Mouse (Mus musculus) stomach, embryonic 16.5 days (tissue): ENCODE results near the gene Zbtb16. TPM values are rescaled to one million over a fixed set of nuclear protein-coding genes. Genes with fewer than 3 reads are reported as not detected.

Source experiments
- ATAC-seq: fragments of 200-750 bp; cut with Nextera tagmentation; 2 replicates; pipeline ENCODE4 v1.8.0; 2017; ENCODE audit warnings: moderate number of reproducible peaks, moderate TSS enrichment; ENCODE audit not compliant: insufficient read depth, low FRiP score
- H3K27ac ChIP-seq: fragments of 300-500 bp; sonication (generic); 2 replicates; pipeline ENCODE4 v1.5.1; 2014; ENCODE audit warnings: low read length
- H3K27me3 ChIP-seq: fragments of 300-500 bp; sonication (generic); 2 replicates; pipeline ENCODE4 v1.6.1; 2014; ENCODE audit warnings: low read length, control low read depth, mixed read lengths; ENCODE audit not compliant: control insufficient read depth, insufficient read depth
- H3K36me3 ChIP-seq: fragments of 300-500 bp; sonication (generic); 2 replicates; pipeline ENCODE4 v1.6.1; 2014; ENCODE audit warnings: low read length; ENCODE audit not compliant: control insufficient read depth, insufficient read depth
- H3K4me1 ChIP-seq: fragments of 300-500 bp; sonication (generic); 2 replicates; pipeline ENCODE4 v1.6.1; 2014; ENCODE audit warnings: low read length, control low read depth, mixed read lengths; ENCODE audit not compliant: control insufficient read depth, insufficient read depth
- H3K4me2 ChIP-seq: fragments of 300-500 bp; sonication (generic); 2 replicates; pipeline ENCODE4 v1.6.1; 2014; ENCODE audit warnings: low read depth, low read length, mixed read lengths
- H3K4me3 ChIP-seq: fragments of 300-500 bp; sonication (generic); replicated peaks from 2 replicates; pipeline ENCODE4 v1.5.1; 2014; ENCODE audit warnings: mild to moderate bottlenecking, low read length
- H3K9ac ChIP-seq: fragments of 300-500 bp; sonication (generic); 2 replicates; pipeline ENCODE4 v1.6.1; 2014; ENCODE audit warnings: low read length
- H3K9me3 ChIP-seq: fragments of 300-500 bp; sonication (generic); replicated peaks from 2 replicates; pipeline ENCODE4 v1.6.1; 2016; ENCODE audit warnings: low read length, control low read depth; ENCODE audit not compliant: control insufficient read depth
- WGBS: fragments of 180-500 bp; shearing (Covaris S2); extraction: QIAGEN DNeasy Blood & Tissue Kit; methylation state at CpG from one replicate; pipeline ENCODE4 v1.1.7; 2014; 5-methylcytosine and 5-hydroxymethylcytosine counted together
- polyA plus RNA-seq: library from polyadenylated mRNA; unstranded; fragments of >200 nt; fragmentation: Nextera tagmentation; extraction: Ambion mirVana; gene quantifications from 2 replicates; pipeline ENCODE4 v1.2.1, GENCODE M21; 2015

The Zbtb16 gene
- polyA plus RNA-seq, 1 experiment from 2014 or later = 5.1 TPM

DNA sequence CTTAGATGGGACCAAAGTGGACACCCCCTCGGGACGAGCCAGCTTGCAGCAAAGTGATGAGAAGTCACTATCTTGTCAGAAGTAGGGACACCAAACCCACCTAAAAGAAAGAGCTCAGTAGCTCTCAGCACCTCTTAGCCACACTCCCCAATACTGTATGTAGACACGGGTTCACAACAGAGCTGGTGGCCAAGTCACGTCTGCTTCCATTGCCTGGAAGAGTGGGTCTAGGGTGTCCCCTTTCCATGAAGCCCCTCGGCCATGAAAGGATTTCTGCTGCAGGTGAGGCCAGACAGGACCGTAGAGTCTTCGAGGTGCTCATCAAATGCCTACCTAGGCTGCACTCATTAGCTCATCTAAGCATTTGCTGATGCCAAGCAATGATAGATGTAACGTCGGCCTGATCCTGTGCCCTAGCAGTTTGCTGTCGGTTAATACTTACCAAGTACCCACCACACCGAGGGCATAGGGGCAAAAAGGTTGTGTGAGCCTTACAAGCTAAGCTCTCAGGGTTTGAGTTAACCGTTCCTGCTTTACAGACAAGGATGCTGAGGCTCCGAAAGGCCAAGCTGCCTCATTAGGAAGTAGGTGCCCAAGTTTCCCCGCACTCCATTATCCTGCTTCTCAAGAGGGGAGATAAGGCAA is 94.5 kb downstream of the Zbtb16 start:
- Histone ChIP-seq H3K9me3 (no peaks in the 10 kb centered on the region), H3K9ac (no peak overlapping the region), H3K4me2 (no peak overlapping the region), H3K4me1 (peaks cover 36% of the 10 kb centered on the region), H3K27me3 (no peaks in the 10 kb centered on the region), H3K27ac (no peak overlapping the region), H3K36me3 (no peaks in the 10 kb centered on the region), H3K4me3 (no peak overlapping the region)
- WGBS = 92% methylated on average over 14 of the region's 14 CpGs
- ATAC-seq = no peak

DNA sequence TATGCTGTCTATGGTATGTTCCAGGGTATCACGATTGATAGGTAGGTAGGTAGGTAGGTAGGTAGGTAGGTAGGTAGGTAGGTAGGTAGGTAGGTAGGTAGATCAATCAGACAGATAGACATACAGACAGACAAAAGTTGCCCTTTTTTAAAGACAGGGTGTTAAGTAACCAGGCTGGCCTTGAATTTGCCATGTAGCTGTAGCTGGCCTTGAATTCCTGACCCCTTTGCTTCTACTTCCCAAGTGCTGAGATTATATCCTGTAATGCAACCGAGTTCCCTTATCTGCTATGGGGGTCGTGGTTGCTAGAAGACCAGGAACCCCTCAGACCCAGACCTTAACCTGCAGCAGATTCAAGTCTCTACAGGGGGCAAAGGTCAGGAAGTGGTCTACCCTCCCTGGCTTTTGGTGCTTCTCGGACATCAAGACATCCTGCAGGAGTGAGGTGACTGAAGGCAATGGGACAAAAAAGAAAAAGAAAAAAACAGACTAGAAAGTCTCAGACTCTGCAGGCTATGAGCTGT is 95.2 kb downstream of the Zbtb16 start:
- Histone ChIP-seq H3K4me3 (no peak overlapping the region), H3K4me2 (0 out of 2 replicates have a peak overlapping the region, but pooled peaks have one; percentile 41), H3K27ac (peak overlapping the region; percentile 78), H3K27me3 (no peaks in the 10 kb centered on the region), H3K9ac (peak overlapping the region; percentile 55; the same call in 1 of the 2 replicates), H3K36me3 (no peaks in the 10 kb centered on the region), H3K4me1 (peaks cover 43% of the 10 kb centered on the region), H3K9me3 (no peaks in the 10 kb centered on the region)
- WGBS = 55% methylated on average over 4 of the region's 4 CpGs
- no peak for ATAC-seq

DNA sequence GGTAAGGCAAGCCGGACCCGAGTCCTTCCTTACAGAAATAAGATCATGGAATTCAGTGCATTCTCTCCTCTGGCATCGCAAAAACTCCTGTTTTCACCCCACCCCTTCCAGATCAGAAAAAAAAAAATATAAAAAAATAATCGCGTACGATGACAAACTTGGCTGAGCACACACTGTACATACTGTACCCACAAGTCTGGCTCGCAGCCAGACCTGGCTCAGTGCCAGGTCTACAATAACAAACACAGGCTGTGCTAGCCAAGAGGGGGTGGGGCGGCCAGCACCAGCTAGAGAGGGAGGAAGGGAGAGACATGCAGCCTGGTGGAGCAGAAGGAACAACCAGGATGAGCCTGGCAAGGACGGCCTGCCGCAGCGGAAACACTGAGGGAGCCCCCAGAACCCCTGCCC is 95.9 kb downstream of the Zbtb16 start:
- Histone ChIP-seq H3K9ac (peak overlapping the region; percentile 55), H3K36me3 (no peaks in the 10 kb centered on the region), H3K4me1 (peaks cover 45% of the 10 kb centered on the region), H3K27me3 (no peaks in the 10 kb centered on the region), H3K9me3 (no peaks in the 10 kb centered on the region), H3K4me2 (peak overlapping the region; percentile 46), H3K4me3 (no peak overlapping the region), H3K27ac (peak overlapping the region; percentile 78)
- 7% methylated on average over 11 of the region's 11 CpGs for WGBS
- peak; percentile 93 for ATAC-seq

DNA sequence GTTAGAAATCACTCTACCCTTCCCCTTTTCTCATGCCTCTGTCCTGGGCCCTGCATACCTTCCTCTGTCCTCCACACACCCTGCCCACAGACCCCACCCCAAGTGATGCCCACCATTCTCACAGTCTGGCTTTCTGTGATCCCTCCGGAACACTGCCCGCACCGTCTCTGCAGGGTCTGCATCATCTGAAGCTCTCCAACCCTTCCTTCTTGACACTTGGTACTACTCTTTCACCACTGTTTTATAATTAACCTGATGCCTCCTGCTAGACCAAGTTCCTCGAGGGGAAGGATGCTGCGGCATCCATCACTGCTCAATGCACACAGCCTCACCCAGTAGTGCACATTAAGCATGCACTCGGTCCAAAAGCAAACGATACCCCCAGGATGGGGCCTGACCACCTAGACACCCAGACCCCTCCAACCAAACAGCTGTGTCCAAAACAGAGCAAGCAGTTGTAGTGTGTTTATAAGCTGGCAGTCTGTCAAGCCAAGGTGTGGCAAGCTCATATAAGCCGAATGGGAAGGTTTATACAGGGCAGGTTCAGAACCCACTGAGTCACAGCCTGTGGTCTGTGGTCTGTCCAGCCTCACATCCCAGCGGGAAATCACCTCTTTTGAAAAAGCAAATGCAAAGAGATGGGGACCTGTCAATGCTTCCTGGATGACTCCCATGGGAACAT is 97.1 kb downstream of the Zbtb16 start:
- H3K9me3 ChIP-seq = no peaks in the 10 kb centered on the region
- no peaks in the 10 kb centered on the region for H3K36me3 ChIP-seq
- no peak overlapping the region for H3K9ac ChIP-seq
- ATAC-seq = no peak
- 80% methylated on average over 9 of the region's 9 CpGs for WGBS
- H3K4me1 ChIP-seq = peaks cover 41% of the 10 kb centered on the region
- peak overlapping the region; percentile 86 for H3K27ac ChIP-seq
- no peaks in the 10 kb centered on the region for H3K27me3 ChIP-seq
- no peak overlapping the region for H3K4me2 ChIP-seq
- H3K4me3 ChIP-seq = no peak overlapping the region

DNA sequence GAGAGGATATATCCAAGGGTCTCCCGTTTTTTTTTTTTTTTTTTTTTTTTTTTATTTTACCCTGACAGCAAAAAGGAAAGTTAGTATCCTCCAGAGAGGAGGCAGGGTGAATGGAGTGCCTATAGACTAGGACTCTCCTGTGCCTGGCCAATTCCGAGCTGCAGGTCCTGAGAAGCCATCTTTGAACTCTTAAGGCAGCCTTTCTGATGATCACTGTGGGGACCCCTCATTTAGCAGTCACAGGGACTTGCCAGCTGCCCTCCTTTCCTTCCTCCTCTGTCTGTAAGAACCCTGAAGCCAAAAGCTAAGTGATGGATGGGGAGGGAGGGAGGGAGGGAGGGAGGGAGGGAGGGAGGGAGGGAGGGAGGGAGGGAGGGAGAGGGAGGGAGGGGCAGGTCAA is 98.1 kb downstream of the Zbtb16 start:
- Histone ChIP-seq H3K9me3 (no peaks in the 10 kb centered on the region), H3K27ac (peak overlapping the region; percentile 86), H3K4me3 (no peak overlapping the region), H3K4me1 (peaks cover 46% of the 10 kb centered on the region), H3K4me2 (peak overlapping the region; percentile 29; the same call in 1 of the 2 replicates), H3K27me3 (no peaks in the 10 kb centered on the region), H3K36me3 (no peaks in the 10 kb centered on the region), H3K9ac (no peak overlapping the region)
- no peak for ATAC-seq
- WGBS = 23% methylated on average over 2 of the region's 2 CpGs

DNA sequence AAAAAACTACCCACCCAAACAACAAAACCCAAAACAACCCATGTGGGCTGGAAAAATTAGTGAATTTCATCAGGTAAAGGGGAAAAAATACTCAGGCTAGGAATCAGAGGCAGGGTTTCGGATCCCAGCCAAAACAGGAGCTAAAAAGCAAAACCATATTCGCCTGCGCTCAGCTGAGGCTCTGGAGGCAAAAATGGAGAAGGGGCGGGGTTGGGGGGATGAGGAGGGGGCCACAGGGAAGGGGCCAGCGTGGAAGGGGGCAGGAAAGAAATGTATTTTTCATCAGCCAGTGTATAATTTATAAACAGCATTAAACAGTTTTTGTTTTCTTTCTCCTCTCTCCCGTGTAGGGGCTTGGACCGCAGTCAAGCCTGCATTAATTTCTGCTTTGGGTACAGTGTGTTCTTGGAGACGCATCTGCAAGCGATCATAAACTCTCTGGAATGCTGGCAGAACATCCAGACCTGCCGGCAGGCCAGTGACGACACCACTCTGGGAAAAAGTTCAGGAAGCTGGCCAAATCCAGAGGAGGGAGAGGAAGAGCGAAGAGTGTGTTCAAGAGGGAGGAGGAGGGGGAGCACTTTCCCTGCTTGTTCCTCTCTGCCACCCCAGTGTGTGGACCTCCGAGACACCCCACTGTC is 98.7 kb downstream of the Zbtb16 start:
- peak overlapping the region; percentile 45 for H3K4me2 ChIP-seq
- H3K9me3 ChIP-seq = no peaks in the 10 kb centered on the region
- WGBS = 28% methylated on average over 13 of the region's 13 CpGs
- H3K4me1 ChIP-seq = peaks cover 50% of the 10 kb centered on the region
- peak overlapping the region; percentile 46; the same call in 1 of the 2 replicates for H3K9ac ChIP-seq
- H3K27ac ChIP-seq = peak overlapping the region; percentile 86
- H3K27me3 ChIP-seq = no peaks in the 10 kb centered on the region
- ATAC-seq = peak; percentile 83
- H3K4me3 ChIP-seq = no peak overlapping the region
- no peaks in the 10 kb centered on the region for H3K36me3 ChIP-seq

DNA sequence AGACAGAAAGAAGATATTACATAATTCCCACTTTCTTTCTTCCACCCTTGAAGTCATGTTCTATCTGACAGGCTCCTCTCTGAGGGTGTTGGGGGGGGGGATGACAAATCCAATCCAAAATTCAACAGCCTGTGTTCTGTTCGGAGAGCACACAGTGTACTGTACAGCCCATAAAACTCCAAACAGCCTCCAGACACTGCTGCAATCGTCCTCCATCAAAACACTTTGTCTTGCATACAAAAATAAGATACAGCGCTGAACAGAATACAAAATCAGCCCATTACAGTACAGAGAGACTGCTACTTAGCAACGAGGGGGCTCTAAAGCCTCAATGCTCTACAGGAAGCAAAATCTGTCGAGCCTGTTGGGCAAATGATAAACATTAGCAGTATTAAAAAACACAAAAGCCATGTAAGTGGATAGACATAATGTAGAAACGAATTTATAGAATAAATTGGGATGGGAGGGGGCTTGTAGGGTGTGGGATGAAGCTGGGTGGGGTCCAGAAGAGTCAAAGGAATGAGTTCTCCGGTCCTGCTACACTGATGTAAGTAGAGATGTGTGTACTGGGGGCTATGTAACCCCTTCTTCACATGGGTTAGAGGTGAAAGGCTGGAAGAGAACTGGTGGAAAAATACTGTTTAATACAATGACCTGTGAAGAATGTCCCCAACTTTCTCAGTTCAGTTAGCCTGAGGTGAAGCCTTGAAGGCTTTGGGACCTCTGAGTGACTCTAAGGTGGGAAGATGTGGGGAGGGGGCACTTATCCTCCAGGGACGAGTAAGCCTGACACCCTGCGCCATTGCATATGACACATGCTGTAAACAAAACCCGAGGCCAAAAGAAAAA is 99.4 kb downstream of the Zbtb16 start:
- Histone ChIP-seq H3K36me3 (no peaks in the 10 kb centered on the region), H3K27ac (peak overlapping the region; percentile 86), H3K4me2 (peak overlapping the region; percentile 45), H3K9me3 (no peaks in the 10 kb centered on the region), H3K9ac (peak overlapping the region; percentile 46), H3K4me1 (peaks cover 50% of the 10 kb centered on the region), H3K4me3 (no peak overlapping the region), H3K27me3 (no peaks in the 10 kb centered on the region)
- WGBS = 41% methylated on average over 10 of the region's 10 CpGs
- ATAC-seq = no peak

DNA sequence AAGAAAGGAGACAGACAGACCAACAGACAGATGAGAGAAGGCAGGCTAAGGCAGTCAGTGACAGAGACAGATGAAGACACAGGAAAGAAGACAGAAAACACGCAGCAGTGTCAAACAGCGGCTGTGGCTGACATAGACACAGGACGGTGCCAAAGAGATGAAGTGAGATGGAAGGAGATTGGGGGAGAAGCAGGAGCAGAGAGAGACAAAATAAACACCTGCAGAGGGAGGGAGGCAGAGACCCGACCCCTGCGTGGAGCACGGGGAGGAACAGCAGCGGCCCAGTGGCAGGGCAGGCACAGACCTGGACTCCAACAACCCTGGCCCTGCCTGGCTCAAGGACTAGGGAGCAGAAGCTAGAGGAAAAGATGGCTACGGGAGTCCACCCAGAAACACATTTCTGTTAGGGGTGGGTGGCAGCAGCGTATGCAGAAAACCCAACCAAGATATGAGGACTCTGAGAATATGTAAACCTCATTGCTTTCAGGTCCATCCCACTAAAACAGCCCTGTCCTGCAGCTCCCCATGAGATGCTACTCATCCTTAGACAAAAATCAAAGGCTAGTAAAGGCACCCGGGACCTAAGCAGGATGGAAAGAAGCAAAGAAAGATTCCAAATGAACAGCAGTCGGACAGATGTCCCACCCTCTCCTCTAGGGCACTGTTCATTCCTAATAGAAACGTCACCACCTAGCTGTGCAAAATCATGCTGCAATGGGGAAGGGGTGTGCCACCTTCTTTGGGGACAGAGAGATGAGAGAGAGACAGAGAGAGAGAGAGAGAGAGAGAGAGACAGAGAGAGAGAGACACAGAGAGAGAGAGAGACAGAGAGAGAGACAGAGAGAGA is 100.3 kb downstream of the Zbtb16 start:
- Histone ChIP-seq H3K27me3 (peaks cover 2% of the 10 kb centered on the region; the same call in 1 of the 2 replicates), H3K4me2 (no peak overlapping the region), H3K9ac (peak overlapping the region; percentile 43; the same call in 1 of the 2 replicates), H3K4me1 (peaks cover 44% of the 10 kb centered on the region), H3K36me3 (no peaks in the 10 kb centered on the region), H3K9me3 (no peaks in the 10 kb centered on the region), H3K4me3 (no peak overlapping the region), H3K27ac (peak overlapping the region; percentile 60)
- no peak for ATAC-seq
- WGBS = 52% methylated on average over 12 of the region's 12 CpGs
